Mouse (Mus musculus) kidney, postnatal 0 days (tissue): ENCODE results near the gene Vsig8. TPM values are rescaled to one million over a fixed set of nuclear protein-coding genes. Genes with fewer than 3 reads are reported as not detected.
A peak's percentile ranks its signal among the peaks of the same experiment; 100 is the strongest.

Experiments
- ATAC-seq: fragments of 200-750 bp; cut with Nextera tagmentation; replicated peaks from 2 replicates; pipeline ENCODE4 v1.8.0; 2017; ENCODE audit warnings: low read depth, moderate number of reproducible peaks, moderate TSS enrichment, moderate library complexity; ENCODE audit not compliant: low FRiP score
- DNase-seq: peaks from one replicate; pipeline ENCODE4 v3.0.0-alpha.2; 2016; ENCODE audit warnings: low spot score
- H3K27ac ChIP-seq: fragments of 300-500 bp; sonication (generic); 2 replicates; pipeline ENCODE4 v1.5.1; 2014; ENCODE audit warnings: mild to moderate bottlenecking
- H3K27me3 ChIP-seq: fragments of 300-500 bp; sonication (generic); 2 replicates; pipeline ENCODE4 v1.6.1; 2014; ENCODE audit warnings: low read length, mixed read lengths; ENCODE audit not compliant: insufficient read depth
- H3K36me3 ChIP-seq: fragments of 300-500 bp; sonication (generic); 2 replicates; pipeline ENCODE4 v1.6.1; 2014; ENCODE audit warnings: low read length, mixed read lengths; ENCODE audit not compliant: insufficient read depth
- H3K4me1 ChIP-seq: fragments of 300-500 bp; sonication (generic); replicated peaks from 2 replicates; pipeline ENCODE4 v1.6.1; 2014; ENCODE audit warnings: antibody characterized with exemption, low read length, mixed read lengths; ENCODE audit not compliant: insufficient read depth
- H3K4me2 ChIP-seq: fragments of 300-500 bp; sonication (generic); 2 replicates; pipeline ENCODE4 v1.6.1; 2014; ENCODE audit warnings: mild to moderate bottlenecking, low read length, moderate library complexity, mixed read lengths
- H3K4me3 ChIP-seq: fragments of 300-500 bp; sonication (generic); replicated peaks from 2 replicates; pipeline ENCODE4 v1.5.1; 2014; ENCODE audit warnings: low read depth, low read length
- H3K9ac ChIP-seq: fragments of 300-500 bp; sonication (generic); 2 replicates; pipeline ENCODE4 v1.6.1; 2014; ENCODE audit warnings: low read depth, low read length
- H3K9me3 ChIP-seq: fragments of 300-500 bp; sonication (generic); replicated peaks from 2 replicates; pipeline ENCODE4 v1.6.1; 2016; ENCODE audit warnings: low read length, inconsistent platforms, mixed read lengths
- CTCF ChIP-seq: IDR thresholded peaks from 2 replicates; pipeline ENCODE4 v1.5.1; 2016; ENCODE audit warnings: antibody characterized with exemption, low read depth, mild to moderate bottlenecking, moderate library complexity
- WGBS: fragments of 180-500 bp; shearing (Covaris S2); extraction: QIAGEN DNeasy Blood & Tissue Kit; methylation state at CpG from one replicate; pipeline ENCODE4 v1.1.7; 2014; 5-methylcytosine and 5-hydroxymethylcytosine counted together
- polyA plus RNA-seq: library from polyadenylated mRNA; unstranded; fragments of >200 nt; fragmentation: Nextera tagmentation; extraction: Ambion mirVana; gene quantifications from 2 replicates; pipeline ENCODE4 v1.2.1, GENCODE M21; 2015

Vsig8 gene
- polyA plus RNA-seq, 1 experiment from 2014 or later: 1.6 TPM

- Histone ChIP-seq H3K9me3 (no peaks in the 10 kb centered on the region), H3K4me1 (peaks cover 12% of the 10 kb centered on the region; the same call in 1 of the 2 replicates), H3K27me3 (no peaks in the 10 kb centered on the region), H3K36me3 (no peaks in the 10 kb centered on the region), H3K9ac (no peak overlapping the region), H3K4me3 (no peak overlapping the region), H3K27ac (no peak overlapping the region), H3K4me2 (no peak overlapping the region)
- ATAC-seq: no peak
- DNase-seq: no peak
- no peak for TF ChIP-seq CTCF
- WGBS: 85% methylated on average over 16 of the region's 16 CpGs
Observed at GRCm38 (mm10) chr1:172535116-172535515, 20.6 kb upstream of the Vsig8 start.

GRCm38 (mm10) chr1:172539827-172540226 is 15.9 kb upstream of the Vsig8 start:
- Histone ChIP-seq H3K9me3 (no peaks in the 10 kb centered on the region), H3K4me2 (no peak overlapping the region), H3K27ac (no peak overlapping the region), H3K27me3 (no peaks in the 10 kb centered on the region), H3K4me3 (no peak overlapping the region), H3K9ac (no peak overlapping the region), H3K36me3 (no peaks in the 10 kb centered on the region), H3K4me1 (no peaks in the 10 kb centered on the region)
- no peak for DNase-seq
- ATAC-seq: no peak
- TF ChIP-seq CTCF: no peak
- 65% methylated on average over 6 of the region's 6 CpGs for WGBS

- DNase-seq: no peak
- TF ChIP-seq CTCF: no peak
- ATAC-seq: no peak
- Histone ChIP-seq H3K4me1 (no peaks in the 10 kb centered on the region), H3K27me3 (no peaks in the 10 kb centered on the region), H3K4me3 (no peak overlapping the region), H3K4me2 (no peak overlapping the region), H3K36me3 (no peaks in the 10 kb centered on the region), H3K9ac (no peak overlapping the region), H3K27ac (no peak overlapping the region), H3K9me3 (no peaks in the 10 kb centered on the region)
- 64% methylated on average over 11 of the region's 11 CpGs for WGBS
Observed at GRCm38 (mm10) chr1:172540283-172540820, 15.4 kb upstream of the Vsig8 start.

DNA sequence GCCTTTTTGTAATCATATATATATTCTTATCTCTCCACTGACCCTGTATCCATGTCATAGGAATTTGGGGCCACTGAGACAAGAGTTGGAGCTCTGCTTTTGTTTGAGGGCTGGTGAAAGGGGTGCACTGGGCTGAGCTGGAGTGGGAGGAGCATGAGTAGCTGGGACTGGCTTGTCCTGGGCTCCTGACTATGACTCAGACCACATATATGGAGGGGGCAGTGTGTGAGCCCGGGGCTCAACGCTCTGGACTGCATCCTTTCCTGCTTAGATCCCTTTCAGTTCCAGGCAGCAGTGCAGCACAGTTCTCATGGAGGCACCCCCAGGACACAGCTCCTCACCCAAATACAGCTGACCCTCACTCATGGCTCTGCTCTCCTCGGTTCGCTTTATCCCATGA is 9.7 kb upstream of the Vsig8 start:
- no peak overlapping the region for H3K9ac ChIP-seq
- no peak overlapping the region for H3K4me3 ChIP-seq
- 80% methylated on average over 4 of the region's 4 CpGs for WGBS
- no peaks in the 10 kb centered on the region for H3K36me3 ChIP-seq
- no peak for DNase-seq
- no peak for ATAC-seq
- no peak overlapping the region for H3K4me2 ChIP-seq
- no peak for TF ChIP-seq CTCF
- H3K27ac ChIP-seq: no peak overlapping the region
- H3K27me3 ChIP-seq: no peaks in the 10 kb centered on the region
- no peaks in the 10 kb centered on the region for H3K9me3 ChIP-seq
- peaks cover 17% of the 10 kb centered on the region; the same call in 1 of the 2 replicates for H3K4me1 ChIP-seq

- no peaks in the 10 kb centered on the region for H3K27me3 ChIP-seq
- H3K4me2 ChIP-seq: no peak overlapping the region
- H3K4me3 ChIP-seq: no peak overlapping the region
- H3K4me1 ChIP-seq: peaks cover 19% of the 10 kb centered on the region; the same call in 1 of the 2 replicates
- no peak for TF ChIP-seq CTCF
- 53% methylated on average over 7 of the region's 7 CpGs for WGBS
- no peak overlapping the region for H3K27ac ChIP-seq
- no peak overlapping the region for H3K9ac ChIP-seq
- no peak for ATAC-seq
- DNase-seq: no peak
- no peaks in the 10 kb centered on the region for H3K9me3 ChIP-seq
- H3K36me3 ChIP-seq: no peaks in the 10 kb centered on the region
Observed at GRCm38 (mm10) chr1:172548501-172548900, 7.2 kb upstream of the Vsig8 start.

DNA sequence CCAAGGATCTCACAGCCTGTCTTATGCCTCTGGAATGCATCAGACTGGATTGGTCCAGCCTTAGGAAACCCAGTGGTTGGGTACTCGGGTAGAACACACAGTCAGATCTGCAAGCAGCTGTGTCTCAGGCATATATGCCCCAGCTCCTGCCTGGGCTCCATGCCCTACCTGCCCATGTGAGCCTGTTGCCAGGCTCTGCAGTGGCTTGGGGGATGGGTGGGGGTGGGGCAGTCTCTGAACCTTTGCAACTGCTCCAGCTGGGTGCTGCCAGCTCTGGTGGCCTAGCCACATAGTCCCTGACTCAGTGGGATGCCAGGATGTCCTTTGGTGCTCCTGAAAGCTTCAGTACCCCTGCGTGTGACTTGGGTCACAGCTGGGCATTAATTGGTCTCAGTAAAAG is 6.4 kb upstream of the Vsig8 start:
- no peak for TF ChIP-seq CTCF
- H3K4me1 ChIP-seq: peaks cover 19% of the 10 kb centered on the region; the same call in 1 of the 2 replicates
- no peak for ATAC-seq
- peak overlapping the region; percentile 42; the same call in 1 of the 2 replicates for H3K4me3 ChIP-seq
- no peak overlapping the region for H3K27ac ChIP-seq
- peak overlapping the region; percentile 59 for H3K4me2 ChIP-seq
- H3K36me3 ChIP-seq: no peaks in the 10 kb centered on the region
- H3K27me3 ChIP-seq: no peaks in the 10 kb centered on the region
- DNase-seq: no peak
- 27% methylated on average over 2 of the region's 2 CpGs for WGBS
- H3K9ac ChIP-seq: no peak overlapping the region
- no peaks in the 10 kb centered on the region for H3K9me3 ChIP-seq

DNA sequence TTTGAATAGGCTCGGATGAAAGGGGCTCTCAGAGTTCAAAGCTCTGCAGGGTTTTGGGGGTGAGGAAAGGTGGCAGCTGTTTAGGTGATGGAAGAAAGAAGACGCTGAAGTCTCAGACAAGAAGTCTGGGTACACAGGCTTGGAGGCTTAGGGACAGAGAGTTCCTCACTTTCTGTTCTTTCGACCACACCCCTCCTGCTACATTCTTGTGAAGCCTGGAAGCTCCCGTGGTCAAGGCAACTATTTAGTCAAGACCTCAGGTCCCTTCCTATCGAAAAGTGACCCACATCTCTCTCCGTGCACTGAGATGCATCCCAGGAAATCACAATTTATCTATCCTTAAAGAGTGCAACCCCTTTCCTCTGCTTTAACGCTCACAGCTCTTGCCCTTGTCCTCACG is 6.0 kb upstream of the Vsig8 start:
- Histone ChIP-seq H3K27ac (no peak overlapping the region), H3K4me3 (peak overlapping the region; percentile 42), H3K27me3 (no peaks in the 10 kb centered on the region), H3K36me3 (no peaks in the 10 kb centered on the region), H3K4me1 (peaks cover 19% of the 10 kb centered on the region; the same call in 1 of the 2 replicates), H3K4me2 (peak overlapping the region; percentile 59), H3K9ac (peak overlapping the region; percentile 46; the same call in 1 of the 2 replicates), H3K9me3 (no peaks in the 10 kb centered on the region)
- TF ChIP-seq CTCF: no peak
- WGBS: 8% methylated on average over 8 of the region's 8 CpGs
- DNase-seq (no peak), ATAC-seq (no peak)
